Mouse (Mus musculus) c-Kit-positive CD71-positive TER-119-positive erythroid progenitor cells, embryonic 14.5 days (primary cell): ENCODE results near the gene Cyp4f17.
"Not testable (repeated sequence)": the region's sequence is repeated elsewhere in the genome, so short reads cannot be mapped to it uniquely, and the experiment has no call there.

ENCODE experiments used
- DNase-seq: peaks from one replicate; pipeline ENCODE4 v3.0.0-alpha.2; 2013; ENCODE audit warnings: low spot score

The Cyp4f17 gene

DNA sequence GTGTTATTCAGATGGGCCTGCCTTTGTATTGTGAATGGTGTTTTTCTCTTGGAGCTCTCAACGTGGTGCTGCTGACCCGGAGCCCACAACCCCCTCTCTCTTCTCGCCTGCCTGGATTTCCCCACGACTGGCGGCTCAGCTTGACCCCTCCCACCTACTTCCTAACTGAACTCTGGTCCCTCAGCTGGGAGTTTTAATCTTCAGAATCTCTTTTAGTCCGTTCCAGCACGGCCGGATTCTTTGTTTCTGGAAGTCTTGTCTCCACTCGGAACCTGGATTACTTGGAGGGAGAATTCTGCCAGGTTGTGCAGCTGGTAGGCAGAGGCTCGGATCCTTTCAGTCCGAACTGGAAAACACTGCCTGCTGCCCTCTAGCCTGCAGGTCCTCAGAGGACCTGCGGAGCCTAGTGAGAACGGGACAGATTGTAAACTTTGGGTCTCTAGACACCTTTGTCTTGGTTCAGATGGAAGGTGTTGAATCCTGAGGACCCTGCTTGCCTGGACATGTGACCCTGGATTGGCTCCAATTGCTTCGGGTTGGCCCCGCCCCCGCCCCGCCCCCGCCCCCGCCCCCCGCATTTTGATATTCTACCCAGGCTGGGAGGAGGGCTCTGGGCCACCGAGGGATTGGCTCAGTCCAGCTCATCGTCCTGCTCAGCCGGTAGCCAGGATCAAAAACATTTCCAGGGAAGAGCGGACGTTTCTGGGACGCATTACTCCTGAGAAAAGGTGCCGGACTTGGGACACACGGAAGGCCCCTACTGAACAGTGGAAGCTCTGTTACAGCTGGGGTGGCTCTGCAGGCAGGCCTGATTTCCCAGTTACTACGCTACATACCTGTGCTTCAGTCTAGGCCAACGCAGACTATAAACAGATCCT is at the start of gene Cyp4f17:
Gene Cyp4f17, plus strand, starts transcription at position 200 of the 878 bp plus-strand sequence.
- no peak for DNase-seq

DNA sequence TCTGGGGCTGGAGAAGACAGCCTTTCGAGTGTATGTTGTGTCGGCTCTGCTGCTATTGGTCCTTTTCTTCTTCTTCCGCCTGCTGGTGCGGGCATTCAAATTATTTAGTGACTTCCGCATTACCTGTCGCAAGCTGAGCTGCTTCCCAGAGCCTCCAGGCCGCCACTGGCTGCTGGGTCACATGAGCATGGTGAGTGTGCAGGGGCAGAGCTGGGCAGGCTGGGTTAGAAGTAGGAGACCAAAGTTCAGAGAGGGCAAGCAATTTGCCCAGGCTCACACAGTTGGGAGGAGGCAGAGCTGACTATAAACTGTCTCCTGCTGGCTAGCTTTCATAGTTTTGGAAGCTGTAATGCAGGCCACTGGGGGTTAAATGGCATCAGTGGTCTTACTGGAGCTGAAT is 37.4 kb upstream of the Cyp4f17 start:
- DNase-seq = no peak

- no peak for DNase-seq
Measured at GRCm38 (mm10) chr17:32470795-32471194, 35.1 kb upstream of the Cyp4f17 start.

DNA sequence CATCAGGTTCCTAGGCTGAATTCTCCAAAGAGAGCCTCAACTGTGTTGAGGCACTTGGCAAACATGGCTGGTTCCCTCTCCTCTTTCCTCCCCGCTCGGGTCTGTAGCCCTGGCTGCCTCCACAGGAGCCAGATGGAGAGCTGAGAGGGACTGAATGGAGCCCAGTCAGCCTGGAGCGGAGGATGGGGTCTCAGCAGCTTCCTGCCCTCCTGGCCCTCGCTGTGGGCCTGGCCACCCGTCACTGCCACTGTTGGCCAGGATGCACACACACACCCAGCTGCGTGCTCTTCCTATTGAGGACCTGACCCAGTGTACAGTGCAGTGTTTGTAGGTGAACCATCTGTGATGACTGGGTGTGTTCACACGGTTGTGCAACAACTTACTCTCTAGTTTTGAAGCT is 33.7 kb upstream of the Cyp4f17 start:
- no peak for DNase-seq

GRCm38 (mm10) chr17:32474954-32475560 is 30.8 kb upstream of the Cyp4f17 start:
- DNase-seq = no peak

DNA sequence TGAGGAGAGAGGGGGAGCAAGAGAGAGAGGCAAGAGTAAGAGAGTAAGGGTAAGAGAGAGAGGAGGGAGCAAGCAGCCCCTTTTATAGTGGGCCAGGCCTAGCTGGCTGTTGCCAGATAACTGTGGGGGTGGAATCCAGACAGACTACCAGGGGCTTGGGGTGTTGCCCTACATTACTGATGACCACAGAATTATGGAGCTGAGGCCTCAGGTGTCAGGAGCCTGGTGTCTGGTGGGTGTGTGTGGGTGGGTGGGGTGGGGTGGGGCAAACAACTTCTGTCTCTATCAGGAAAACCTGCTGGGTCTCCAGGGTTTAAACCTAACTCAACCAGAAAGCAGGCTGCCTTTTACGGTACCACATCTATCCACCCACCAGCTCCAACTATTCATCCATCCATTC is 28.6 kb upstream of the Cyp4f17 start:
- no peak for DNase-seq

DNA sequence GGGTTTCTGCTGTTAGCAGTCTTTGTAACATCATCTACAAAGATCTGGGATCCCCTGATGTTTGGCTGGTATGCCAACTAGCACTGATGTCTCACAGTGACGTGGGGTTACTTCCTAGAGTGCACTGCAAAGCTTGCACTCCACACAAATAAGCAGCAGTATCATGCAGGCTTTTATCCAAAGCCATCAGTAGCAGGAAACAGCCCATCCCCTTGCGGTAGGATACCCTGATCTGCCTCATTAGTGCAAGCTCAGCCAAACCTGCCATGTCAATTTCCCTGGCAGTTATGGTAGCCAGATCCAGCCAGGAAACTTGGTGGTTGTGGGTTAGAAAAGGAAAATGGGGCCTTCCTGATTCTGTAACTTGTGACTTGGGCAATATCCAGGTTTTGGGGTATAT is 27.1 kb upstream of the Cyp4f17 start:
- DNase-seq = no peak

DNA sequence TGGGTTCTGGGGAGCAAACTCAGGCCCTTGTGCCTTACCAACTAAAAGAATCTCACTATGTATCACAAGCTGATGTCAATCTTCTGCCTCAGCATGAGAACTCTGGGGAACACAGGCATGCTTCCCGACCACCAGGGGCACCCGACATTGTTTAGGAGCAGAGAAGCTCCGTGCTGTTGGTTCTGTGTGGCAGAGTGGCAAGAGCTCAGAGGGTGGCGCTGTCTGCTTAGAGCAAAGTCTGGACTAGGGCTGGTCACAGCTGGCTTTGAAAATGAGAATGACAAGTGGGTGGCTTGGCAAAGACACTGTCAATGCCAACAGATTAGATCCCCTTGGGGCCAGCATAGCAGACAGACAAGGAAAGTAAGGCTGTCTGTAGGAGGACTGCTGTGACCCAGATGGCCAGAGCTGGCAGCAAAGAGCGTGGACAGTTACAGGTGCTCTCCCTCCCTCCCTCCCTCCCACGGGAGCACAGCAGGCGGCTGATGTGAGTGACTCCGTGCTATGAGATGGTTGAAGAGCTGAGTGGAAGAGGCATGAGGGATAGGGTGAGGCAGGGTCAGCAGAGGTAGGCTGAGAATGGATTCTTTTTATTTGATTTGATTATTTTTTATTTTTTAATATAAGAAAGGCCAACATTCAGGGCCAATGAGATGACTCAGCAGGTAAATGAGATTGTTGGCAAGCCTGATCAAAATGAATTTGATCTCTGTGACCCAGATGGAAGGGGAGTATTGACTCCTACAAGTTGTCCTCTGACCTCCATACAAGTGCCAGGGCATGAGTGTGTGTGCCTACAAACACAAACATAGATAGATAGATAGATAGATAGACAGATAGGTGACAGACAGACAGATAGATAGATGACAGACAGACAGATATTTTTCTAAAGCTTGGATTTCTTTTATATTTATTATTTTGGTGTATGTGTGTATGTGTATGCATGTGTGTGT is 26.0 kb upstream of the Cyp4f17 start:
- no peak for DNase-seq

DNA sequence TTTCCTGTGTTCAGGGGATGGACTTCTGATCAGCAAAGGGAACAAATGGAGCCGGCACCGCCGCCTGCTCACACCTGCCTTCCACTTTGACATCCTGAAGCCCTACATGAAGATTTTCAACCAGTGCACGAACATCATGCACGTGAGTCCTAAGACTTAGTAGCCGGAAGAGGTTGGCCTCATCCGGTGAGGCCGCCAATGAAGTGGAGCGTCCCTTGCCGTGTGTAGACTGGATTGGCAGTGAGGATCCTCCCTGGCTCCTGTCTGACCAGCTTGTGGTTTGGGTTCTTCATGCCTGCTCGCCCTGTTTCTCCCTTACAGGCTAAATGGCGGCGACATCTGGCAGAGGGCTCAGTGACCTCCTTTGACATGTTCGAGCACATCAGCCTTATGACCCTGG is 24.1 kb upstream of the Cyp4f17 start:
- no peak for DNase-seq

GRCm38 (mm10) chr17:32483200-32483599 is 22.6 kb upstream of the Cyp4f17 start:
- peak; percentile 18 for DNase-seq

DNA sequence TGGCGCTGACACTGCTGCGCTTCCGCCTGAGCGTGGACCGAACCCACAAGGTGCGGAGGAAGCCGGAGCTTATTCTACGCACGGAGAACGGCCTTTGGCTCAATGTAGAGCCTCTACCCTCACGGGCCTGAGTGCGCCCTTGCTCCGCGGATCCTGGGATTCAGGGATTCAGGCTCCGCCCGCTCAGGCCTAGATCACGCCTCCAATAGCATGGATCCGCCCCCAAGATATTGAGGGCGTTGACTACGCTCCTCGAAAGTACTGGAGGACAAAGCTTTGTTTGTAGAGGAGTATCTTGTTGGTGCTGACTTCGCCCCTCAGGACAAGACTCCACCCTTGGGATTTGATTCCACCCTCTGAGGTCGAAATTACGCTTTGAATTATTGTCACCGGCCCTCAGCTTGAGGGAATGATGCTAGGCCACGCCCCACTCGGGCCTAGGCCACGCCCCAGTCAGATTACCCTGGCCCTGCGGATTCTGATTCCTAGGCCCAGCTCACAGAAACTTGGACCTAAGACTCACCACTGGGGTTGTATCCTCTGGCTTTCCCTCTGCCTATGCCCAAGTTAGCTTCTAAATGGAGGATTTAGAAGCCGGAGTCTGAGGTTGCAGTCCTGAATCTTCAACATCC is 13.4 kb upstream of the Cyp4f17 start:
- DNase-seq = peak; percentile 17

GRCm38 (mm10) chr17:32494601-32495000 is 11.2 kb upstream of the Cyp4f17 start:
- peak; percentile 54 for DNase-seq

DNA sequence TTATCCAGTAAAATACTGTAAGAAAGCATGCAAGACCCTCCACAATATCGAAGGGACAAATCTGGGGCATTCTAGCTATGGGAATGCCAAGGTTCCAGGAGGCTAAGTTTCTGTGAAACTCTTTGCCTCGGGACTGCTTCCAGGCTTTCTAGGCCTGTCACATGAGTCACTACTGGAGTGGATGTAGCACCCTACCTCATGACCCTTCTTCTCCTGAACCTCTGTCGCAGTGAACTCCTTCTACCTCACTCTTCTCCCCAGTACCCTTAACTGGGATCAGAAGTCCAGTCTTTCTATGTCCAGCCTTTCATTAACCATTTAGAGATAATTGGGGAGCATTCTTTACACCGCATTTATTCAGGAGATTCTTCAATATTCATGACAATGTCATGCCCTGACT is 5.3 kb upstream of the Cyp4f17 start:
- DNase-seq = not testable (repeated sequence)

DNA sequence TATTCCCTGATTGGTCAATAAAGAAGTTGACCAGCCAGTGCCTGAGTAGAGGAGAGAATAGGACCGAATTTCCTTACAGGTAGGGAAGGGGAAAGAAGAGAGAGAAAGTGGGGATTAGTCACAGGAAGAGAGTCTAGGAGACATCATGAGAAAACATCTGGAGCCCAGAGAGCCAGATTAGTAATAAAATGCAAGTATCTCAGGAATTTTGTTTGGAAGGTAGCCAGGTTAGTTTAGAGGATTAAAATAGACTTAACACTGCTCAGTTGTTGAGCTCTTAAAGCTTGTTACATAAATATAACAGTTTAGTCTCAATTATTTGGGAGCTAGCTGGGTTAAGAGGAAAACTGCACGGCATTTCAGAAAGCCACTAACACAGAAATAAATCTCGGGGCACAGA is 4.8 kb upstream of the Cyp4f17 start:
- DNase-seq = no peak

- DNase-seq = no peak
Measured at GRCm38 (mm10) chr17:32503111-32503510, 2.7 kb upstream of the Cyp4f17 start.

DNA sequence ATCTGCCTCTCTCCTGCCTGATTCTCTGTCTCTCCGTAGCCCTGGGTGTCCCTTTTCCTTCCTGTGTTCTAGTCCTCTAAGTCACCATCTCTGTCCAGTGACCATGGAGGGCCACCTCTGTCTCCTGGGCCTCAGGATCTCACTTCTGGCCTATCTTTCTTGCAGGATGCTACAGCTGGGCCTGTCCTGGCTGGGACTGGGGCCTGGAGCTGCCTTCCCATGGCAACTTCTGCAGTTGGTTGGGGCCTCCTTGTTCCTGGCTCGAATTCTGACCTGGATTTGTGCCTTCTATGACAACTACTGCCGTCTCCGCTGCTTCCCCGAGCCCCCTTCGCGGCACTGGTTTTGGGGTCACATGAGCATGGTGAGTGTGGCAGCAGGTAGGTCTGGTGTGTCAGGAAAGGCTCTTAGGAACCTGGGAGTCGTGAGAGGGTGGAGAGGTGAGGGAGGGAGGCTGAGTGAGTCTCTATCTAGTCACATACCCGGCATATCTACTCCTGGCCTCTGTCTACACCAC is 937 bp downstream of the Cyp4f17 start:
- DNase-seq = no peak

DNA sequence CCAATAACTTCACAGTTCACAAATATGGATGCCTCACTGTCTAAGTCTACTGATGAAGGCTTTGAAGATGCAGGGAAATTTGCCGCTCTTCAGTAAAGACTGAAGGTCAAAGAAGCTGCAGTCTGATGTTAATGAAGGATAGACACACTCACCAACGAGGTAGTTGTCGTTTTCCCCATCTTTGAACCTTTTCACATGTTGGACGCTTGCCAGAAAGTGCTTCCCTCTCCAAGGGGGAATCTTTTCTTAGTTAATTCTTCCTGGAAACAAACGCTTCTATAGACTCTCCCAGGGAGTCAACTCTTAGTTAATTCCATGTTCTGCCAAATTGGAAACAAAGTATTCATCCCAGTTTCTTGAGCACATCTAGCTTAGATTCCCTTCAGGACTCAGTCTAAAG is 10.3 kb downstream of the Cyp4f17 start:
- DNase-seq = no peak

DNA sequence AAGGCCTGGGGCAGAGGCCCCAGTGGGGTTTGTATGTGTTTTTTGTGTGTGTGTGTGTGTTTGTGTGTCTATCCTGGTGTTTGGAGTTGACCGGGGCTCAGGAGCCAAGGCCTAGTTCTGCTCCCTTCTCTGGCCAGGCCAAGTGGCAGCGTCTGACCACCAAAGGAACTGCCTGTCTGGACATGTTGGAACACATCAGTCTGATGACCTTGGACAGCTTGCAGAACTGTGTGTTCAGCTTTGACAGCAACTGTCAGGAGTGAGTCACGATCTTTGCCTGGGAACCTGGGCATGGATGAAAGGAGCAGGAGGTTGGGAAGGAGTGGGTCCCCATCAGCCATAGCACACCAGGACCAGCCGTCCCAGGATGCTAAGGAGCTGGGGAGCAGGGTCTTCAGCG is 16.1 kb downstream of the Cyp4f17 start:
- DNase-seq = no peak

- no peak for DNase-seq
Measured at GRCm38 (mm10) chr17:32522386-32522785, 16.5 kb downstream of the Cyp4f17 start.

GRCm38 (mm10) chr17:32522816-32523215 is 17.0 kb downstream of the Cyp4f17 start:
- no peak for DNase-seq

DNA sequence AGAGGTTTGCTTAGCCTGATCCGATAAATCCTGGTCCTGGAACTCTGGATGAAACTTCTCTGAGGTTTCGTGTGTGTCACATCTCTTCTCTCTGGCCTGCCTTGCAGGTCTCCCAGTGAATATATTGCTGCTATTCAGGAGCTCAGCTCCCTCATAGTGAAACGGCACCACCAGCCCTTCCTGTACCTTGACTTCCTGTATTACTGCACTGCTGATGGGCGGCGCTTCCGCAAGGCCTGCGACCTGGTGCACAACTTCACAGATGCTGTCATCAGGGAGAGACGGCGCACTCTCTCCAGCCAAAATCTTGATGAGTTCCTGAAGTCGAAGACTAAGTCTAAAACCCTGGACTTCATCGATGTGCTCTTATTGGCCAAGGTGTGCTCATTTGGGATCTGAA is 18.0 kb downstream of the Cyp4f17 start:
- no peak for DNase-seq

DNA sequence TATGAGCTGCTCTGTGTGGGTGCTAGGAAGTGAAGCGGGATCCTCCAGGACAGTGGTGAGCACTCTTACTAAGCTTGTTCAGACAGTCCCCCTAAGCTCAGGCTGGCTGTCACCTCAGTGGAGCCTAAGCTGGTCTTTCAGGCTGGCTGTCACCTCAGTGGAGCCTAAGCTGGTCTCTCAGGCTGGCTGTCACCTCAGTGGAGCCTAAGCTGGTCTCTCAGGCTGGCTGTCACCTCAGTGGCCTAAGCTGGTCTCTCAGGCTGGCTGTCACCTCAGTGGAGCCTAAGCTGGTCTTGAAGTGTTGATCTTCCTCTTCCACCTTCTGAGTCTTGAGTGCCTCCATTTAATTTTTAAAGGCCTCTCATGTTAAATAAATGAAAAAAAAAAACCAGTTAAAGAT is 20.5 kb downstream of the Cyp4f17 start:
- not testable (repeated sequence) for DNase-seq
